ENCODE assay signal across 8 mouse cellular contexts in genomic region chr1:36368112-36368968, GRCm38 (mm10). TPM values are rescaled to one million over a fixed set of nuclear protein-coding genes. Genes with fewer than 3 reads are reported as not detected.
DNase-seq lines count a peak whose midpoint lies in the region.

No protein-coding gene starts in this region.

- peak overlapping the region; percentile 94 for H3K27ac ChIP-seq in forebrain, embryonic 10.5 days
- H3K27ac ChIP-seq in macrophage = peak overlapping the region; percentile 31

- H3K79me2 ChIP-seq in macrophage (ENCODE audit: inconsistent target) = peaks cover 52% of the 10 kb centered on the region

- peaks cover 40% of the 10 kb centered on the region for H3K36me3 ChIP-seq in forebrain, embryonic 10.5 days (replicated peaks)
- H3K36me3 ChIP-seq in macrophage (ENCODE audit: inconsistent target) = peaks cover 14% of the 10 kb centered on the region; the same call in 1 of the 2 replicates
- 0 out of 2 replicates have a peak, but pooled peaks cover 5% of the 10 kb centered on the region for H3K36me3 ChIP-seq in splenic B cell, adult 2 months (ENCODE audit: control insufficient read depth, insufficient read depth, low read length, poor library complexity, severe bottlenecking)

- H3K27me3 ChIP-seq in forebrain, embryonic 10.5 days (ENCODE audit: poor library complexity, severe bottlenecking) = no peaks in the 10 kb centered on the region
- no peaks in the 10 kb centered on the region for H3K27me3 ChIP-seq in splenic B cell, adult 2 months (ENCODE audit: control insufficient read depth, insufficient read depth, low read length, poor library complexity, severe bottlenecking)

- WGBS in forebrain, embryonic 10.5 days = 6% methylated on average over 55 of the region's 55 CpGs
- under 1% methylated on average over 54 of the region's 55 CpGs for WGBS in large intestine, adult 2 months
- WGBS in macrophage (ENCODE audit: missing documents) = 6% methylated on average over 46 of the region's 55 CpGs

- H3K4me1 ChIP-seq in forebrain, embryonic 10.5 days = peaks cover 19% of the 10 kb centered on the region

- DNase-seq in layer of hippocampus, adult 11-12 months (ENCODE audit: low spot score) = peak; percentile 32
- DNase-seq in layer of hippocampus, adult 9-11 months = no peak
- peak; percentile 81 for DNase-seq in adrenal gland, postnatal 10 days
- no peak for DNase-seq in forebrain, embryonic 10.5 days (ENCODE audit: extremely low spot score, low spot score)
- DNase-seq in heart, postnatal 4 days = peak; percentile 74
- DNase-seq in large intestine, adult 2 months (ENCODE audit: low read depth, low spot score) = peak; percentile 69
- DNase-seq in splenic B cell, adult 2 months (ENCODE audit: low read depth, low spot score) = peak; percentile 7

- no peaks in the 10 kb centered on the region for H3K9me3 ChIP-seq in forebrain, embryonic 10.5 days

- H3K4me3 ChIP-seq in forebrain, embryonic 10.5 days = peak overlapping the region; percentile 96
- peak overlapping the region; percentile 75 for H3K4me3 ChIP-seq in macrophage (ENCODE audit: inconsistent target)

RNA-seq across cellular contexts. Expression of gene Kansl3, which starts 0.6 kb away (rescaled TPM):
- total RNA-seq in adrenal gland, postnatal 10 days (2021) = 100 to 1,000 TPM in 1 of 2 experiments, 10 to 100 TPM in 1; 82.9 to 103 TPM
- polyA plus RNA-seq in forebrain, embryonic 10.5 days (2016; fragmentation: Nextera tagmentation; extraction: Ambion mirVana) = 50.6 TPM in 2 replicates
- total RNA-seq in heart, postnatal 4 days (2021) = 10 to 100 TPM; 69.1 to 74.2 TPM
- polyA plus RNA-seq in large intestine, adult 2 months (2012; rRNA removed) = 24.1 and 48.4 TPM in 2 replicates
- 100 to 1,000 TPM in 25 of 26 experiments, 10 to 100 TPM in 1; 79.6 to 207 (median 146) TPM for total RNA-seq in macrophage (2018; cell fraction: chromatin; rRNA removed)
- total RNA-seq in macrophage (2018; cell fraction: cytosol; rRNA removed) = 10 to 100 TPM; 15.6 to 44.9 (median 24.5) TPM
- total RNA-seq in macrophage (2018; cell fraction: nucleus; rRNA removed) = 100 to 1,000 TPM in 7 of 26 experiments, 10 to 100 TPM in 19; 55.0 to 184 (median 86.7) TPM
- polyA plus RNA-seq in macrophage (2018) = 16.0 to 20.0 TPM (median 18.9 TPM) in 3 replicates

RNA-seq across cellular contexts. Expression of gene Fer1l5, which starts 3.8 kb away (rescaled TPM):
- total RNA-seq in adrenal gland, postnatal 10 days (2021) = under 1 TPM in 1 of 2 experiments, not detected in 1; 0.06 TPM
- polyA plus RNA-seq in forebrain, embryonic 10.5 days (2016; fragmentation: Nextera tagmentation; extraction: Ambion mirVana) = 1.4 and 1.8 TPM in 2 replicates
- total RNA-seq in heart, postnatal 4 days (2021) = not detected
- not detected in 2 replicates for polyA plus RNA-seq in large intestine, adult 2 months (2012; rRNA removed)
- under 1 TPM in 7 of 26 experiments, not detected in 19; 0.10 to 0.38 (median 0.26) TPM for total RNA-seq in macrophage (2018; cell fraction: chromatin; rRNA removed)
- not detected for total RNA-seq in macrophage (2018; cell fraction: cytosol; rRNA removed)
- under 1 TPM in 4 of 26 experiments, not detected in 22; 0.06 to 0.15 (median 0.12) TPM for total RNA-seq in macrophage (2018; cell fraction: nucleus; rRNA removed)
- polyA plus RNA-seq in macrophage (2018) = not detected in 3 replicates

Comparison
In these comparisons a context has a peak if more than half of its experiments do, and no peak if none do; other contexts are left out.
1. DNase-seq: peak in layer of hippocampus, adult 11-12 months (single experiment), adrenal gland, postnatal 10 days (single experiment), heart, postnatal 4 days (single experiment), large intestine, adult 2 months (single experiment) and splenic B cell, adult 2 months (single experiment); none in layer of hippocampus, adult 9-11 months (single experiment) and forebrain, embryonic 10.5 days (single experiment).